Mouse (Mus musculus): Measurements from ENCODE around the gene Ispd. TPM values are rescaled to one million over a fixed set of nuclear protein-coding genes. Genes with fewer than 3 reads are reported as not detected.

The Ispd gene
- 0.46 and 0.85 TPM in 2 replicates for polyA plus RNA-seq (2012; rRNA removed; ENCODE audit: low replicate concordance)

DNA sequence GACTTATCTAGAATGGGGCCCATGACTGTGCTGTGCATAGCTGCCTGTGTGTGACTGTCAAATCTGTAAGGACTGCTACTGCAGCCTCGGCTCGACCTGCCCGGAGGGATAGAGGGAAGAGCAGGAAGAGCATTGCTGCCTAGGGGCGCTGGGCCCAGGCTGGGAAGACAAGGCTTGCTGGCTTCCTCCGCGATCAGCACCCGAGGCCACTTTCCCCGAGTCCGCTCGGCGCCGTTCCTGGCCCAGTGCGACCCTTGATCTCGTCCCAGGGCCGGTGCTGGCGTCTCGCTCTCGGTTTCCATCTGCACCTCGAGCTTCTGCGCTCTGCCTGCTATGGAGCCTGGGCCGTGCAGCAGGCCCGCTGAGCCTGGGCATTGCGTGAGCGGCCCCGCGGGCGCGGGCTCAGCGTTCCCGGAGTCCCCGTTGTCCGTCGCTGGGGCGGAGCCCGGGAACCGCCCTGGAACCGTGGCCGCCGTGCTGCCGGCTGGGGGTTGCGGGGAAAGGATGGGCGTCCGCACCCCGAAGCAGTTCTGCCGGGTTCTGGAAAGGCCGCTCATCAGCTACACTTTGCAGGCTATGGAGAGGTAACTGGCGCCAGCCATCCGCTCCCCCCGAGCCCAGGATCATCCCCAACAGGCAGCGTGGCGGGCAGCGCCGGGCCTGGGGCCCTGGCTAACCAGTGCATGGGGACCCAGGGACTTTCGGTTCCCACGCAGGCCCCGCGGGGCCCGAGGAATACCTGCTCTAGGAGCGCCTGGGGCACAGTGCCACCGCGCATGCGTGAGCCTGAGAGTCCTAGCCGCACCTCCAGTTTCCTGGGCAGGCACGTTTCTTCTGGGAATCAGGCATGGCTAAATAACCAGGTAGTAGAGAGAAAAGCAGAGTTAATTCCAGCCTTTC lies at the start of gene Ispd, which contains the start of gene D630036H23Rik:
TSS of gene Ispd (plus strand) at position 10 of the 900 bp plus-strand sequence.
TSS of gene D630036H23Rik (minus strand) at position 741 of the 900 bp plus-strand sequence.

Other genes with a start within 250 kb of the Ispd start
- gene Ankmy2, start 224.3 kb upstream of the Ispd start, polyA plus RNA-seq (2012; rRNA removed; ENCODE audit: low replicate concordance) = 3.8 and 3.9 TPM in 2 replicates
- 3.0 and 4.5 TPM in 2 replicates for gene Bzw2, start 223.4 kb upstream of the Ispd start, polyA plus RNA-seq (2012; rRNA removed; ENCODE audit: low replicate concordance)
- not detected in 2 replicates for gene Lrrc72, start 128.1 kb upstream of the Ispd start, polyA plus RNA-seq (2012; rRNA removed; ENCODE audit: low replicate concordance)
- 0.18 and 0.71 TPM in 2 replicates for gene Sostdc1, start 67.3 kb upstream of the Ispd start, polyA plus RNA-seq (2012; rRNA removed; ENCODE audit: low replicate concordance)
- gene D630036H23Rik, start 731 bp downstream of the Ispd start, polyA plus RNA-seq (2012; rRNA removed; ENCODE audit: low replicate concordance) = 0.74 and 1.6 TPM in 2 replicates